Mouse (Mus musculus) small intestine, adult 2 months (tissue): ENCODE measurements around the gene Esrrg.
A peak's percentile ranks its signal among the peaks of the same experiment; 100 is the strongest.

ENCODE experiments used
- CTCF ChIP-seq: fragments of 200-500 bp; IDR thresholded peaks from 2 replicates; pipeline ENCODE4 v1.5.1; 2012; ENCODE audit warnings: low read depth, mild to moderate bottlenecking, control low read depth, inconsistent platforms, low read length, moderate library complexity, mixed read lengths; ENCODE audit not compliant: insufficient replicate concordance, insufficient read length; ENCODE audit errors: extremely low read depth
- POLR2A ChIP-seq: fragments of 200-500 bp; IDR thresholded peaks from 2 replicates; pipeline ENCODE4 v1.6.1; 2012; ENCODE audit warnings: low read depth, mild to moderate bottlenecking, control low read depth, inconsistent platforms, low read length, moderate library complexity

DNA sequence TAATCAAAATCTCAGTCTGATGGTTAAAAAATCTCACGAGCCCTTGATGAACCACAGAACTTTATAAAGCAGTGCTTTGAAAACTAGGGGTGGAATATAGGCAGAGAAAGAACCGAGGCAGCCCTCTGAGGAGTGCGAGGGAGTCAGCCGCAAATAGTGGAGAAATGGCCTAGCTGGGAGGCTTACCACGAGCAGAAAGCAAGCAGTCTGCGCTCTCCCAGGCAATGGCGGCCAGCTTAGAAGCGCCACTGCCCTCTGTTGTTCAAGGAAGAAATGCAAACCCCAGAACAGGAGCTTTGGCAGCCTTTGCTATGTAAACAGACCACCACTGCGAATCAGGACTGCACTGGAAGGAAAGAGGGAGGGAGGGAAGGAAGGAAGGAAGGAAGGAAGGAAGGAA, 365.8 kb downstream of the Esrrg start:
- TF ChIP-seq POLR2A (no peak), CTCF (peak; percentile 36; the same call in 1 of the 2 replicates)
